Mouse (Mus musculus) hematopoietic stem cell, adult 5-6 weeks (primary cell): ENCODE data around the gene Hsd3b2. TPM values are rescaled to one million over a fixed set of nuclear protein-coding genes. Genes with fewer than 3 reads are reported as not detected.
"Not testable (repeated sequence)": the region's sequence is repeated elsewhere in the genome, so short reads cannot be mapped to it uniquely, and the experiment has no call there.

Source experiments
- ATAC-seq, 2 experiments: fragments of 125-278 bp in 1 of 2; replicated peaks in 1 of 2; 2 replicates each; pipeline ENCODE4 v1.8.0; 2016 to 2017; ENCODE audit warnings: inconsistent platforms in 2 of 2, mild to moderate bottlenecking in 2 of 2, moderate number of reproducible peaks in 2 of 2, low read depth in 1 of 2, moderate TSS enrichment in 1 of 2; ENCODE audit not compliant: low FRiP score in 2 of 2, poor library complexity in 2 of 2, severe bottlenecking in 2 of 2, insufficient read depth in 1 of 2, low TSS enrichment in 1 of 2
- total RNA-seq: library from RNA; stranded (forward); fragments of 172-1452, 232-1000 nt; gene quantifications from 2 replicates; pipeline ENCODE4 v1.2.3, GENCODE M21; 2017

Hsd3b2 gene
- not detected in 2 replicates for total RNA-seq

GRCm38 (mm10) chr3:98724376-98724775, at the start of gene Hsd3b2:
Hsd3b2 (minus strand) TSS chr3:98724543.
- no peak for ATAC-seq

- no peak for ATAC-seq
Measured at GRCm38 (mm10) chr3:98764155-98764554, 39.8 kb upstream of the Hsd3b2 start.

- no peak for ATAC-seq
Measured at GRCm38 (mm10) chr3:98756836-98757235, 32.5 kb upstream of the Hsd3b2 start.

GRCm38 (mm10) chr3:98752171-98752570, 27.8 kb upstream of the Hsd3b2 start:
- no peak for ATAC-seq

GRCm38 (mm10) chr3:98741043-98741442, 16.7 kb upstream of the Hsd3b2 start:
- not testable (repeated sequence) for ATAC-seq

- ATAC-seq = no peak
Measured at GRCm38 (mm10) chr3:98734340-98734739, 10.0 kb upstream of the Hsd3b2 start.

- ATAC-seq = no peak
Measured at GRCm38 (mm10) chr3:98733724-98734123, 9.4 kb upstream of the Hsd3b2 start.

GRCm38 (mm10) chr3:98726281-98726680, 1.9 kb upstream of the Hsd3b2 start:
- no peak for ATAC-seq

GRCm38 (mm10) chr3:98720740-98721139, 3.6 kb downstream of the Hsd3b2 start:
- no peak for ATAC-seq

GRCm38 (mm10) chr3:98682401-98682800, 41.9 kb downstream of the Hsd3b2 start:
- no peak for ATAC-seq

- no peak for ATAC-seq
Measured at GRCm38 (mm10) chr3:98680786-98681185, 43.6 kb downstream of the Hsd3b2 start.

Other genes with a start within 250 kb of the Hsd3b2 start
- gene Hsd3b4, start 214.0 kb downstream of the Hsd3b2 start, total RNA-seq = not detected in 2 replicates
- not detected in 2 replicates for gene Gm10681, start 135.7 kb downstream of the Hsd3b2 start, total RNA-seq
- gene Hsd3b5, start 94.3 kb downstream of the Hsd3b2 start, total RNA-seq = not detected in 2 replicates
- not detected in 2 replicates for gene Hsd3b3, start 38.6 kb upstream of the Hsd3b2 start, total RNA-seq
- not detected in 2 replicates for gene Hsd3b6, start 89.9 kb upstream of the Hsd3b2 start, total RNA-seq
- gene Hsd3b1, start 135.3 kb upstream of the Hsd3b2 start, total RNA-seq = not detected in 2 replicates
- not detected in 2 replicates for gene Hao2, start 168.7 kb upstream of the Hsd3b2 start, total RNA-seq